Mouse (Mus musculus) embryonic fibroblast, embryonic 13.5 days (primary cell): ENCODE results near the gene Slc8a2. TPM values are rescaled to one million over a fixed set of nuclear protein-coding genes. Genes with fewer than 3 reads are reported as not detected.

ENCODE experiments used
- H3K27ac ChIP-seq: 2 replicates; pipeline ENCODE4 v1.5.1; 2012; ENCODE audit warnings: low read length, control low read depth, inconsistent platforms; ENCODE audit not compliant: insufficient read depth
- H3K4me1 ChIP-seq: 2 replicates; pipeline ENCODE4 v1.6.1; 2011; ENCODE audit warnings: low read length; ENCODE audit not compliant: control insufficient read depth, insufficient read depth
- H3K4me3 ChIP-seq: 2 replicates; pipeline ENCODE4 v1.5.1; 2011; ENCODE audit warnings: mild to moderate bottlenecking, control low read depth, low read length; ENCODE audit not compliant: insufficient read depth
- CTCF ChIP-seq: IDR thresholded peaks from 2 replicates; pipeline ENCODE4 v1.5.1; 2011; ENCODE audit warnings: mild to moderate bottlenecking, control low read depth, low read length, moderate library complexity, borderline replicate concordance; ENCODE audit not compliant: insufficient read depth
- POLR2A ChIP-seq: IDR thresholded peaks from 2 replicates; pipeline ENCODE4 v1.6.1; 2011; ENCODE audit warnings: low read depth, mild to moderate bottlenecking, control low read depth, low read length, moderate library complexity
- polyA plus RNA-seq: library from polyadenylated mRNA; stranded (reverse); fragments of >200 nt; gene quantifications from 2 replicates; pipeline ENCODE4 v1.2.4, GENCODE M21; 2011; ENCODE audit warnings: low read depth; ENCODE audit not compliant: missing spikeins, insufficient read length

Gene Slc8a2
- polyA plus RNA-seq, 1 experiment, result 0.35 TPM

- no peak overlapping the region for H3K4me3 ChIP-seq
Observed at GRCm38 (mm10) chr7:16133691-16134090, 4.1 kb downstream of the Slc8a2 start.

GRCm38 (mm10) chr7:16134951-16135392, 5.3 kb downstream of the Slc8a2 start:
- TF ChIP-seq POLR2A, result no peak
- no peak for TF ChIP-seq CTCF
- H3K4me1 ChIP-seq, result no peaks in the 10 kb centered on the region
- H3K4me3 ChIP-seq, result no peak overlapping the region
- no peak overlapping the region for H3K27ac ChIP-seq

More at GRCm38 (mm10) chr7:16133691-16134090, 4.1 kb downstream of the Slc8a2 start:
- TF ChIP-seq POLR2A, result no peak
- no peak for TF ChIP-seq CTCF
- Histone ChIP-seq H3K27ac (no peak overlapping the region), H3K4me1 (no peaks in the 10 kb centered on the region)

- Histone ChIP-seq H3K4me3 (no peak overlapping the region), H3K27ac (no peak overlapping the region), H3K4me1 (no peaks in the 10 kb centered on the region)
- TF ChIP-seq POLR2A (no peak), CTCF (no peak)
Observed at GRCm38 (mm10) chr7:16146489-16147410, 17.1 kb downstream of the Slc8a2 start.

- Histone ChIP-seq H3K27ac (no peak overlapping the region), H3K4me3 (no peak overlapping the region), H3K4me1 (no peaks in the 10 kb centered on the region)
- TF ChIP-seq POLR2A (no peak), CTCF (no peak)
Observed at GRCm38 (mm10) chr7:16147643-16148042, 18.0 kb downstream of the Slc8a2 start.

GRCm38 (mm10) chr7:16149241-16149640, 19.6 kb downstream of the Slc8a2 start:
- no peaks in the 10 kb centered on the region for H3K4me1 ChIP-seq
- no peak overlapping the region for H3K4me3 ChIP-seq
- no peak for TF ChIP-seq POLR2A
- no peak for TF ChIP-seq CTCF
- no peak overlapping the region for H3K27ac ChIP-seq

DNA sequence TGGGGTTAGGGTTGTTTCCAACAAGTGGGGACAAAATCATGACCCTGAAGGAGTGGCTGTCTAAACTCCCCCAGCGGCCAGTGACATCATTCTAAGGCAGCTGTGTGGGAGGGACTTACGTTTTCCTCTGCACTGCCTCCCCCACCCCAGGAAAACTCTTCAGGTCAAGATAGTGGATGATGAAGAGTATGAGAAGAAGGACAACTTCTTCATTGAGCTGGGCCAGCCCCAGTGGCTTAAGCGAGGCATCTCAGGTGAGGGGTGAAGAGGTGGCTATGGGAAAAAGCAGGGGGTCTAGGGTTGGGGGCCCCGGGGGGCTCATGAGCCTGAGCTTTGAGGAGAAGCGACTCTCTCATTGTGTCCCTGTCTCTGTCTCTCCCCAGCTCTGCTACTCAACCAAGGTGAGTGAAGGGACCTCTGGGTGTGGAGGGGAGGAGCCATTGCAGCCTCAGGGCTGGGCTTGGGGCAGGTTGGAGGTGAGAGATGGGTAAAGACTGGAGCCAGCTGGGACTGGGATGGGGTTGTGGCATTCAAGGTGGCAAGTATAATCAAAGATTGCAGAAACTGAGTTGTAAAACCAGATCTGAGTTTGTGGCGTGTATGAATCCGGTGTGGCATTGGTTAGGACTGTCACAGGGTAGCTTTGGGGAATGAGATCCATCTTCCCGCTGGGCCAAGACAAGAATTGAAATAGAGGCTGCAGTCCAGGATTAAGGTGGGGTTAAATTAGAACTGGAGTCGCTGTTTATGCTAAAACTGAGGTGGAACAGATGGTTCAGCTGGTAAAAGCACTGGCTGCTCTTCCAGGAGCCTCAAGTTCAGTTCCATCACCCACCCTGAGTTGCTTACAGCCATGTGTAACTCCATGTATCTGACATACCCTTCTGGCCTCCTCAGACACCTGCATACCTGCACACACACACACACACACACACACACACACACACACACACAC, 20.8 kb downstream of the Slc8a2 start:
- TF ChIP-seq POLR2A (no peak), CTCF (no peak)
- Histone ChIP-seq H3K4me3 (no peak overlapping the region), H3K4me1 (no peaks in the 10 kb centered on the region), H3K27ac (no peak overlapping the region)

DNA sequence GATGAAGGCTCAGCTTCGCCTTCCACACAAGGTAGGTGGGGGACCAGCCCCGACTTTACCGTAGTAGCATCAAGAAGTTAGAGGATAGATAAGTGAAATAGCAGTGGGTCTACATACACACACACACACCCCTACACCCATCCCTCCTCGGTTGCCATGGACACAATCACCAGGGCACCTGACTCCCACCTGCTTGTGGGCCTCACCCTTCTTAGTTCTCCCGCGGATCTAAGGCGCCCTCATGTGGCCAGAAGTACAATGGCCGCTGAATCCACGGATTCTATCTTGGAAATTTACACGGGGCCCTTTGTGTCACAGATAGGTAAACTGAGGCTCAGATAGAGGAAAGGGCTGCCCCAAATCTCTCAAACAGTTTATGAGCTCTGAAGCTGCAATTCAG, 23.9 kb downstream of the Slc8a2 start:
- H3K4me3 ChIP-seq, result no peak overlapping the region
- TF ChIP-seq POLR2A (no peak), CTCF (peak; percentile 42; the same call in 1 of the 2 replicates)
- no peaks in the 10 kb centered on the region for H3K4me1 ChIP-seq
- no peak overlapping the region for H3K27ac ChIP-seq

DNA sequence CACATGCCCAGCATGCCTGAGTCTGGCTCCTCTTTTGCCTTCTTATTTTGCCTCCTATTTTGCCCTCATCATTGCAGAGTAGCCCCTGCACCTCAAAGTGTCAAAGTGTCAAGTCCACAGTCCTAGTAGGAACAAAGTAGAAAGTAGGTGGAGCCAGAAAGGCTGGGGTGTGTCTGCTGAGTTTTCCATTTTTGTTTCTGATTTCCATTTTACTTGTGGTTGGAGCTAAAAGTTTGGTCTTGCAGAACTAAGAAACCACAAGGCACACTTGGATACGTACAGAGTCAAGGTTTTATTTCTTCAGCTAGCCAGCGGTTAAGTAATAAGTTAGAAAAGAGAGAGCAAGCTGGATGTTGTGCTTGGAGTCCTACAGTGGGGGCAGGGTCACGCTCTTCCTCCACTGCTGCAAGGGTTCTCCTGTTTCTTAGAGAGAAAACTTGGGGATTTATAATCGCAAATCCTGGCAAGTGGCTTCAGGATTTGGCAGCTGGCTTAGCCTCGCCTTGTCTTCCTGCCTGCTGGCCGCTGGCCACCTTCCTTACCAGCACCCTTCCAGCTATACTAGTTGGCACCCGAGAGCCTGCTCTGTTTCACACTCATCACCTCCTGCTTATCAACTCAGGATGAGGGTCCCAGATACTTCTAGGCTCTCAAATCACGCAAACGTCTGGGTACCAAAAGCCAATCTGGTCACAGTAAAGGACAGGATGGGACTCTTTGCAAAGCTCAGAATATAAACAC, 25.7 kb downstream of the Slc8a2 start:
- Histone ChIP-seq H3K4me3 (no peak overlapping the region), H3K27ac (no peak overlapping the region), H3K4me1 (no peaks in the 10 kb centered on the region)
- no peak for TF ChIP-seq CTCF
- no peak for TF ChIP-seq POLR2A
